Mouse (Mus musculus): ENCODE data around the gene Ino80b.

GRCm38 (mm10) chr6:83136881-83137575 lies 11.8 kb upstream of the Ino80b start:
- TF ChIP-seq CTCF (IDR thresholded peaks at IDR 0.05; ENCODE audit: low read depth, low read length) = no peak
- no peak for TF ChIP-seq POLR2A (IDR thresholded peaks at IDR 0.05; ENCODE audit: borderline replicate concordance, low read depth, low read length)

All from bone marrow macrophage, adult 2 months (primary cell).